Mouse (Mus musculus) MEL (cell line): ENCODE results near the gene Cemip. TPM values are rescaled to one million over a fixed set of nuclear protein-coding genes. Genes with fewer than 3 reads are reported as not detected.

Experiments
- DNase-seq: peaks from one replicate; pipeline ENCODE4 v3.0.0; 2011; ENCODE audit warnings: low read depth, low spot score
- H3K27ac ChIP-seq: 2 replicates; pipeline ENCODE4 v1.5.1; 2012; ENCODE audit warnings: low read depth, mild to moderate bottlenecking, control low read depth, low read length, moderate library complexity; ENCODE audit not compliant: control insufficient read depth
- H3K27me3 ChIP-seq, 2 experiments: fragments of 150-350 bp in 1 of 2; sonication (generic) in 1 of 2; 2 replicates each; pipeline ENCODE4 v1.6.1; 2012; ENCODE audit warnings: low read length in 2 of 2, mild to moderate bottlenecking in 2 of 2, improper control_type of control experiment in 1 of 2, moderate library complexity in 1 of 2; ENCODE audit not compliant: insufficient read depth in 2 of 2, control insufficient read depth in 1 of 2
- H3K36me3 ChIP-seq, 2 experiments: 2 replicates each; pipeline ENCODE4 v1.6.1; 2012 to 2014; ENCODE audit warnings: low read length in 2 of 2, improper control_type of control experiment in 1 of 2, inconsistent platforms in 1 of 2, mild to moderate bottlenecking in 1 of 2; ENCODE audit not compliant: insufficient read depth in 2 of 2, control insufficient read depth in 1 of 2
- H3K4me1 ChIP-seq, 2 experiments: fragments of 150-350 bp in 1 of 2; sonication (generic) in 1 of 2; 2 replicates each; pipeline ENCODE4 v1.6.1; 2012; ENCODE audit warnings: low read length in 2 of 2, improper control_type of control experiment in 1 of 2, mild to moderate bottlenecking in 1 of 2; ENCODE audit not compliant: insufficient read depth in 2 of 2, control insufficient read depth in 1 of 2
- H3K4me3 ChIP-seq, 2 experiments: fragments of 150-350 bp in 1 of 2; sonication (generic) in 1 of 2; 2 replicates each; pipeline ENCODE4 v1.5.1; 2012; ENCODE audit warnings: low read depth in 2 of 2, low read length in 2 of 2, mild to moderate bottlenecking in 2 of 2, moderate library complexity in 2 of 2, control low read depth in 1 of 2, improper control_type of control experiment in 1 of 2; ENCODE audit not compliant: control insufficient read depth in 1 of 2, insufficient read depth in 1 of 2
- H3K79me2 ChIP-seq: 2 replicates; pipeline ENCODE4 v1.6.1; 2012; ENCODE audit warnings: mild to moderate bottlenecking, low read length, moderate library complexity; ENCODE audit not compliant: control insufficient read depth, poor library complexity, insufficient read depth
- H3K9ac ChIP-seq: 2 replicates; pipeline ENCODE4 v1.6.1; 2012; ENCODE audit warnings: low read depth, mild to moderate bottlenecking, control low read depth, low read length, moderate library complexity; ENCODE audit not compliant: control insufficient read depth, poor library complexity, severe bottlenecking
- H3K9me3 ChIP-seq: fragments of 150-350 bp; sonication (generic); replicated peaks from 2 replicates; pipeline ENCODE4 v1.6.1; 2012; ENCODE audit warnings: mild to moderate bottlenecking, low read length, improper control_type of control experiment, moderate library complexity; ENCODE audit not compliant: insufficient read depth
- BHLHE40 ChIP-seq: IDR thresholded peaks from 2 replicates; pipeline ENCODE4 v1.6.1; 2012; ENCODE audit warnings: low read depth, mild to moderate bottlenecking, inconsistent platforms, low read length, improper control_type of control experiment, borderline replicate concordance
- CHD1 ChIP-seq: IDR thresholded peaks from 2 replicates; pipeline ENCODE4 v1.6.1; 2012; ENCODE audit warnings: low read depth, mild to moderate bottlenecking, inconsistent platforms, low read length, improper control_type of control experiment
- CTCF ChIP-seq, 3 experiments: IDR thresholded peaks in 2 of 3; conservative IDR thresholded peaks in 1 of 3; 2 replicates each; pipeline ENCODE4 v1.5.1; 2011 to 2012; ENCODE audit warnings: low read length in 3 of 3, low read depth in 2 of 3, mild to moderate bottlenecking in 2 of 3, improper control_type of control experiment in 1 of 3, inconsistent platforms in 1 of 3, mixed read lengths in 1 of 3, moderate library complexity in 1 of 3; ENCODE audit not compliant: control insufficient read depth in 1 of 3, insufficient read depth in 1 of 3, poor library complexity in 1 of 3, severe bottlenecking in 1 of 3
- E2F4 ChIP-seq: IDR thresholded peaks from 2 replicates; pipeline ENCODE4 v1.6.1; 2011; ENCODE audit warnings: low read depth, low read length, improper control_type of control experiment, borderline replicate concordance
- GABPA ChIP-seq: IDR thresholded peaks from 2 replicates; pipeline ENCODE4 v1.6.1; 2012; ENCODE audit warnings: low read depth, mild to moderate bottlenecking, inconsistent platforms, low read length, improper control_type of control experiment, moderate library complexity
- GATA1 ChIP-seq: IDR thresholded peaks from 2 replicates; pipeline ENCODE4 v1.6.1; 2011; ENCODE audit warnings: low read depth, low read length, improper control_type of control experiment
- HCFC1 ChIP-seq: IDR thresholded peaks from 2 replicates; pipeline ENCODE4 v1.6.1; 2012; ENCODE audit warnings: low read depth, mild to moderate bottlenecking, inconsistent platforms, low read length, improper control_type of control experiment, moderate library complexity
- JUND ChIP-seq: IDR thresholded peaks from 2 replicates; pipeline ENCODE4 v1.6.1; 2011; ENCODE audit warnings: low read depth, mild to moderate bottlenecking, improper control_type of control experiment, low read length
- MAFK ChIP-seq: IDR thresholded peaks from 2 replicates; pipeline ENCODE4 v1.6.1; 2011; ENCODE audit warnings: low read depth, mild to moderate bottlenecking, low read length, improper control_type of control experiment, borderline replicate concordance
- MEF2A ChIP-seq: IDR thresholded peaks from 2 replicates; pipeline ENCODE4 v1.6.1; 2014; ENCODE audit warnings: low read depth, mild to moderate bottlenecking, inconsistent platforms, low read length, improper control_type of control experiment; ENCODE audit not compliant: poor library complexity, insufficient replicate concordance, severe bottlenecking; ENCODE audit errors: extremely low read depth
- MXI1 ChIP-seq: IDR thresholded peaks from 2 replicates; pipeline ENCODE4 v1.6.1; 2011; ENCODE audit warnings: mild to moderate bottlenecking, low read depth, low read length, improper control_type of control experiment
- NELFE ChIP-seq: IDR thresholded peaks from 2 replicates; pipeline ENCODE4 v1.6.1; 2011; ENCODE audit warnings: low read depth, low read length, improper control_type of control experiment
- POLR2AphosphoS2 ChIP-seq: IDR thresholded peaks from 2 replicates; pipeline ENCODE4 v1.6.1; 2011; ENCODE audit warnings: low read length, improper control_type of control experiment
- POLR2AphosphoS5 ChIP-seq: IDR thresholded peaks from 2 replicates; pipeline ENCODE4 v1.6.1; 2012; ENCODE audit warnings: low read depth, borderline replicate concordance, mild to moderate bottlenecking, inconsistent platforms, low read length, moderate library complexity, mixed read lengths
- RCOR1 ChIP-seq: IDR thresholded peaks from 2 replicates; pipeline ENCODE4 v1.6.1; 2012; ENCODE audit warnings: low read depth, mild to moderate bottlenecking, inconsistent platforms, low read length, improper control_type of control experiment
- SMC3 ChIP-seq: IDR thresholded peaks from 2 replicates; pipeline ENCODE4 v1.6.1; 2011; ENCODE audit warnings: low read depth, low read length, improper control_type of control experiment
- TBP ChIP-seq: IDR thresholded peaks from 2 replicates; pipeline ENCODE4 v1.8.0; 2011; ENCODE audit warnings: low read depth, low read length, improper control_type of control experiment
- TCF12 ChIP-seq: IDR thresholded peaks from 2 replicates; pipeline ENCODE4 v1.6.1; 2014; ENCODE audit warnings: low read depth, mild to moderate bottlenecking, inconsistent platforms, low read length, improper control_type of control experiment, moderate library complexity
- UBTF ChIP-seq: IDR thresholded peaks from 2 replicates; pipeline ENCODE4 v1.6.1; 2012; ENCODE audit warnings: low read depth, mild to moderate bottlenecking, inconsistent platforms, low read length, improper control_type of control experiment, moderate library complexity, borderline replicate concordance; ENCODE audit not compliant: insufficient read depth
- ZC3H11A ChIP-seq: IDR thresholded peaks from 2 replicates; pipeline ENCODE4 v1.6.1; 2012; ENCODE audit warnings: low read depth, mild to moderate bottlenecking, inconsistent platforms, low read length, improper control_type of control experiment
- polyA plus RNA-seq, 2 experiments: library from polyadenylated mRNA; stranded (reverse) in 1 of 2; unstranded in 1 of 2; fragments of >175 nt in 1 of 2; fragments of >200 nt in 1 of 2; gene quantifications; 2 replicates each; pipeline versions ENCODE4 v1.2.1 to v1.2.4; 2012; ENCODE audit warnings: low replicate concordance in 2 of 2, low read depth in 1 of 2; ENCODE audit not compliant: insufficient read length in 2 of 2, insufficient read depth in 1 of 2, missing spikeins in 1 of 2
- total RNA-seq: library from RNA; depleted of rRNA; stranded (reverse); fragments of 300-350 nt; gene quantifications from 2 replicates; pipeline ENCODE4 v1.2.3, GENCODE M21; 2012

Gene Cemip
- total and polyA plus RNA-seq, 3 experiments, result not detected

GRCm38 (mm10) chr7:83989294-83989693 lies 97.0 kb downstream of the Cemip start:
- H3K36me3 ChIP-seq, result no peaks in the 10 kb centered on the region
- H3K4me3 ChIP-seq, result no peak overlapping the region
- no peak overlapping the region for H3K9ac ChIP-seq
- no peaks in the 10 kb centered on the region for H3K9me3 ChIP-seq
- H3K27ac ChIP-seq, result no peak overlapping the region
- H3K4me1 ChIP-seq, result no peaks in the 10 kb centered on the region
- TF ChIP-seq NELFE (no peak), TBP (no peak)
- no peaks in the 10 kb centered on the region for H3K27me3 ChIP-seq
- H3K79me2 ChIP-seq, result no peaks in the 10 kb centered on the region
- DNase-seq, result no peak

- H3K4me3 ChIP-seq, result no peak overlapping the region
- no peaks in the 10 kb centered on the region for H3K36me3 ChIP-seq
- TF ChIP-seq POLR2AphosphoS2 (no peak), NELFE (no peak), ZC3H11A (no peak), E2F4 (no peak), GATA1 (no peak), POLR2AphosphoS5 (no peak), MAFK (no peak), MXI1 (no peak), CTCF (IDR thresholded peaks at IDR 0.05 in 2 of 3, conservative IDR thresholded peaks at IDR 0.05 in 1 of 3; ENCODE audit: control insufficient read depth in 1 of 3, insufficient read depth in 1 of 3, low read depth in 2 of 3, low read length in 3 of 3, poor library complexity in 1 of 3, severe bottlenecking in 1 of 3) (no peak), HCFC1 (no peak), JUND (no peak), RCOR1 (no peak), UBTF (no peak), TBP (no peak), MEF2A (no peak), SMC3 (no peak), TCF12 (no peak), CHD1 (no peak), BHLHE40 (no peak), GABPA (no peak)
- H3K4me1 ChIP-seq, result no peaks in the 10 kb centered on the region
- H3K9ac ChIP-seq, result no peak overlapping the region
- no peak overlapping the region for H3K27ac ChIP-seq
- H3K79me2 ChIP-seq, result no peaks in the 10 kb centered on the region
- H3K9me3 ChIP-seq, result no peaks in the 10 kb centered on the region
- no peaks in the 10 kb centered on the region for H3K27me3 ChIP-seq
- DNase-seq, result no peak
Observed at GRCm38 (mm10) chr7:83985751-83986150, 100.6 kb downstream of the Cemip start.
